Mouse (Mus musculus) inflammation-experienced regulatory T-cells, adult 6 months (primary cell): ENCODE results near the gene Rack1. TPM values are rescaled to one million over a fixed set of nuclear protein-coding genes. Genes with fewer than 3 reads are reported as not detected.
"Not testable (repeated sequence)": the region's sequence is repeated elsewhere in the genome, so short reads cannot be mapped to it uniquely, and the experiment has no call there.

Experiments
- ATAC-seq: one replicate; pipeline ENCODE4 v1.8.0; 2017
- polyA plus RNA-seq, 3 experiments: library from polyadenylated mRNA; unstranded; fragments of 100-300 nt; shearing (Covaris generic); gene quantifications; one replicate each; pipeline ENCODE4 v1.2.1; 2017

Gene Rack1
- polyA plus RNA-seq, 3 experiments from 2014 or later = 1,163 to 1,603 (median 1,351) TPM

DNA sequence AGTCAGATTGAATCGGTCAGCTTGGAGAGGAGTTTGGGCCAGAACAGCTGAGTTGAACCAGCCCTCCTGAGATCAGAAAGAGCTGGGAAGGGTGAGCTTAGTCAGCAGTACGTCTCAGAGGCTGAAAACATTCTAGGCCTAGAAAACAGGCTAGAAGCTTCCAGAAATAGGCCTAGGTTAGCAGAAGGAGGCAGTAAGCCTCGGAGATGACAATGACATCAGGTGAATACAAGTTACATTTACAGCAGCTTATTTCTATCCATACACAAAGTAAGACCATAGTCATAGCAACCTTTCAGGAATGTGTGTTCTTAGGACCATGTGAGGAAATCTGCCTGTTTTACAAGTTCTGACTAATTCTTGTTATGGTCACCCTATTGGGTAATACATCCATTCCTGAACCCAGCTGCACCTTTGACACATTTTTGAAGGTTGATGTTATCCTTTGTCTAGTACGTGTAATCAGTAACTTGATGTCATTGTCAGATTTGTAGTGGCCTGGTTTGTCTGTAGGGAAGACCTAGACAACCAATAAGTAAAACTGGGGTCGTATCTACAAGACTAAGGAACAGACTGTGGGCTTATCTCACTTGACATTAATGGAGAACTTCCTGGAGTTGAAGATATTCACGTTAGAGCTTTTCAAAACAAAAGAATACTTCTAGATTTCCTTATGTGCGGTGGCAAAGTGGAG is 19.6 kb downstream of the Rack1 start:
- ATAC-seq = no peak

DNA sequence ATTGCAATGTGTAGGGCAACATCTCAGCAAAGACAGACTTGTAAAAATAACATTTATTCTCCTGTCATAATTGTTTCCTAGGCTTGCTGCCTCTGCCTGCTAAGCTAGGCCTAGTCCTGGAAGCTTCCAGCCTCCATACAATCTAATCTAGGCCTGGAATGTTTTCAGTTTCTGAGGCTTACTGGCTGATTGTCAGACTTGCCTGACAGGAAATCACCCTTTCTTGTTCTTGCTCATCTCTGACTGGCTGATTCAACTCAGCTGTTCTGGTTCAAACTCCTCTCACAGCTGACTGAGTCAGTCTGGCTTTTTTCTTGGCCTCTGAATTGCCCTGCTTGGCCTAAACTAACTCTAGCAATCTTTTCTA is 20.2 kb downstream of the Rack1 start:
- no peak for ATAC-seq

DNA sequence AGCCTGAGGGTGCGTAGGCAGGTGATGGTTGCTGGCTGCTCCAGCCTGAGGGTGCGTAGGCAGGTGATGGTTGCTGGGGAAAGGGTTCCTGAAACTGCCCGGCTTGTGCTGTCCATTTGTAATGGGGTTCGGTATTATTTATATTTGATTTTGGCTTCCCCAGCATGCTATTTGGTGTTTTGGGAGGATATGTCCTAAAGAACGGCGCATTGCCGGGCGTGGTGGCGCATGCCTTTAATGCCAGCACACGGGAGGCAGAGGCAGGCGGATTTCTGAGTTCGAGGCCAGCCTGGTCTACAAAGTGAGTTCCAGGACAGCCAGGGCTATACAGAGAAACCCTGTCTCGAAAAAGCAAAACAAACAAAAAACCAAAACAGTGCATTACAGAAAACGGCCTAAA is 21.2 kb downstream of the Rack1 start:
- not testable (repeated sequence) for ATAC-seq

DNA sequence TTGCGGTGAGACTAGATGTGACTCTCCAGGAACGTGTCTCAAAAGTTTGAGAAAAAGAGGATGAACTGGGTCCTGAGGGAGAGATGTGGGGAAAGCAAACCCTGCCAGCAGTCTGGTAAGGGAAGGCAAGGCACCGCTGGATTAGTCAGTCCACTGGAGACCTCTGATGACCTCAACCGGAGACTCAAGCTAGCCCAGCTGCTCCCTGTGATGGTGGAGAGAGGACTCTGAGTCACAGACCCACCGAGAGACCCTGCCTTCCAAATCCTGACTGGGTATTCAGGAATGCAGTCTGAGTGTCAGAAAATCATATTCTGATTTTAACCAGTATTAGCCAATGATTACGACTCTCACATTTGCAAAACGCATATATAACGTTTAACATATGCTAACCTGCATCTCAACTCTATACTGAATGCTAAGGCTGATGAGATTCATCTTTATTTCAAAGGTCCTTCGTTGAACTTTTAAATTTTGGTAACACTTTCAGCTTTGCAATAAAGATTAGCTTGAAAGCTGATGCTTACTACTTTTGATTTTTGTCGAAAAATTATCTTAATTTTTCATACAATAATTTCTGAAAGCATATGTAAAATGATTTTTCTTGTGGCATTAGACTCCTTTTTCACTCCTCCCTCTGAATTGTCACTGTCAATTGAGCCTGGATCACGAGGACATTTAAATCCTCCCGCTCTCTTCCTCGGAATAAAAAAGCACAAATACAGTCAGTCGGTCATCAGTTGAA is 22.8 kb downstream of the Rack1 start:
- ATAC-seq = no peak

DNA sequence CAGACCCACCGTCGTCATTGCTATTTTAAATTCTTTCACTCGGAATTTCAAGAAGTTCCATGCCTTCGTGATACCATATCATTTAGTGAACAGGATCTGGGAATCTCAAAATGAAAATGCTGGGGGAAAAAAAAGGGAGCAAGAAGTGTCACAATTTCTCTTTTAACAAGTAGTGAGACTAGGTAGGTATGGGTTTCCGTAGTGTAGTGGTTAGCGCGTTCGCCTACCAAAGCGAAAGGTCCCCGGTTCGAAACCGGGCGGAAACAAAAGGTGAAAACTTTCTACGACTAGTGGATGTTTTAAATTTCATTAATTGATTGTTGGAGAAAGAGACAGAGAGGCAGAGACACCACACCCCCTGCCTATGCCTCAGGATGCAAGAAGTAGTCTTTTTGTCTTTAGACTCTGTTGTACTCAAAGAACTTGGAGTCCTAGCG is 23.4 kb downstream of the Rack1 start:
- peak; percentile 76 for ATAC-seq

DNA sequence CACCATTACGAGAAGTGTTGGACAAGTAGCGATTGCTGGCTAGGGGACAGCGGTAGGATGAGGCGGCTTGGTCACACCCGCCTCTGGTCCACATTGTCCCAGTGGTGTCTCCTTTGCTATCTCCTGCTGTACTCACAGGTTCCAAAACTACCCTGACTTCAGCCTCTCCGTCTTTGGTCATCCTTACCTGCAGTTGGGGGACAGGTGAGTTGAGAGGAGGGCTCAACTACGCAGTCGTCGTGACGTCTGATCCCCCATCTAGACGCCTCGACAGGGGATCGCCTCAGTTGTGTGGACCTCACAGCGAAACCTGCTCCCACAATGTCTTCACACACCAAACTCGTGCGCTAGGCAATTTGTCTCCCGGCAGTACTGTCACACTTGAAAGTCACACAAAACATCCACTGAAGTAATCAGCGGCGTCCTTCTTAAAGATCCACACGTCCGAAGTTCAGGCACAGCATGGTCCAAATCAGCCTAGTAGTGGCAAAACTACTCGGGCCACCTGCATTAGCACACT is 24.2 kb downstream of the Rack1 start:
- no peak for ATAC-seq

DNA sequence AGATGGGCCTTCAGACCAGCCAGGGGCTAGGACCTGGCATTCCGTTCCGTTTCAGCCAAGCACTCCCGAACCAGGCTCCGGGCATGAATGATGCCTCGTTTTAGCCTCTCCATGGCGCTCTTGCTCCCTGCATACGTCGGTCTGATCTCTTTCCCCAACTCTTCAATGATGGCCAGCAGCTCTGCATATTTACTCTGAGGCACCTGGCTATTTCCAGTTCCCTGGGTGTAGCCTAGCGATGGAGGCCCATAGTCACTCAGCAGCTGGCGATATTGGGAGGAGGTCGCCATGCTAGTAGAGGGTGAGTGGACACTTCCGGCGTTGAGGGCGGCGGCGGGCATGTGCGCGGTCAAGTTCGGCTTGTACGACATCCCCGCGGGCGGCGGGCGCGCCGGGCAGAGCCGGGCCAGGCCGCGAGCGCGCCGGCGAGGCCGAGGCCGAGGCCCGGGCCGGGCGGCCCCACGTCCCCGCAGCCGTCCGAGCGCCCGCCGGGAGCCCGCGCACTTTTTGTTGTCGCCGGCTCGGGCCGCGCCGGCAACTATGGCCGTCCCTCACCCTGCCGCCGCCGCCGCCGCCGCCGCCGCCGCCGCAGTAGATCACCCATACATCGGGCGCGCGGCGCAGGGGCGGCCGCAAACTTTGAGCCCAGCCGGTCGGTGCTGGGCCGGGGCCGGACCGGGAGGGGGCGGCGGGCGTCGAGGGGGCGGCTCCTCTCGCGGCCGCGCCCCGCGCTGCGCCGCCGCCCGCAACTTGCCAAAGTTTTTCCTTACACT is 26.0 kb downstream of the Rack1 start, which contains the start of the genes Trim7 and Gm12184:
TSS of gene Trim7 (plus strand) at position 162 of the 773 bp plus-strand sequence.
TSS of gene Gm12184 (minus strand) at position 677 of the 773 bp plus-strand sequence.
- ATAC-seq = peak; percentile 33

DNA sequence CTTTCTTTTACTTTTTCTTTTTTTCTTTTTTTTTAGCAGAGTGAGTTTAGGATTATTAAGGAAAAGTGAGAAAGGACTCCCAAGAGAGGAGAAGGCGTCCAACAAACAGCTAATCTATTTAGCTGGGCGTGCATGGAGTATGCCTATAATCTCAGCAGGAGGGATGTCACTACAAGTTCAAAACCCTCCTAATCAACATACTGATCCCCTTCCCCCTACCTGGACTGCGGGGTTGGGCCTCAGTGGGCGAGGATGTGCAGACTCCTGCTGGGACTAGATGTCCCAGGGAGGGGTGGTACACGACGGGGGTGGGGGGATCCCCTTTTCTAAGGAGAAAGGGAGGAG is 26.6 kb downstream of the Rack1 start:
- no peak for ATAC-seq

GRCm38 (mm10) chr11:48827926-48828325 is 27.8 kb downstream of the Rack1 start:
- no peak for ATAC-seq

GRCm38 (mm10) chr11:48830279-48830678 is 30.1 kb downstream of the Rack1 start:
- no peak for ATAC-seq

- no peak for ATAC-seq
These were observed 31.1 kb downstream of the Rack1 start for GRCm38 (mm10) chr11:48831273-48831672.

DNA sequence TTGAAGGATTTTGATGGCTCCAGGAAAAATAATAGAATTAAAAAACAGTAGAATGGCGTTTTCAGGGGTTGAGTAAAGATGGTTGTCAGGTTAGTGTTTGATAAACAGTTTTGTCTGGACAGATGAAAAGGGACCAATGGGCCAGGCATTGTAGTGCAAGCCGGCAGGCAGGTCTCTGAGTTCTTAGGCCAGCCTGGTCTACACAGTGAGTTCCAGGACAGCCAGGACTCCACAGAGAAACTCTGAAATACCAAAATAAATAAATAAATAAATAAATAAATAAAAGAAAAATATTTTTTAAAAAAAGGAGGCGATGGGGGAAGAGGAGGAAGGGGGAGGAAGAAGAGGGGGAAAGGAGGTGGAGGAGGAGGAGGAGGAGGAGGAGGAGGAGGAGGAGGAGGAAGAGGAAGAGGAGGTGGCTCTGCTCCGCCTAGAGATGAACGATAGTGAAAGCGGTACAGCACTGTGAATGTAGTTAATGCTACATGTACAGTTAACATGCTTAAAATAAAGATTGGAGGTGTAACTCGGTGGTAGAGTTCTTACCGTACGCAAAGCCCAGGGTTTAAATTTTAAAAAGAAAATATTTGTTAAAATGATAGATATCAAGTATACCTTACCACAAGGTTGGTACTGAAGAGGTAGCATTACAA is 33.1 kb downstream of the Rack1 start:
- peak; percentile 22 for ATAC-seq

GRCm38 (mm10) chr11:48833731-48834639 is 33.9 kb downstream of the Rack1 start:
- ATAC-seq = peak; percentile 64

GRCm38 (mm10) chr11:48835923-48836322 is 35.8 kb downstream of the Rack1 start:
- ATAC-seq = no peak

DNA sequence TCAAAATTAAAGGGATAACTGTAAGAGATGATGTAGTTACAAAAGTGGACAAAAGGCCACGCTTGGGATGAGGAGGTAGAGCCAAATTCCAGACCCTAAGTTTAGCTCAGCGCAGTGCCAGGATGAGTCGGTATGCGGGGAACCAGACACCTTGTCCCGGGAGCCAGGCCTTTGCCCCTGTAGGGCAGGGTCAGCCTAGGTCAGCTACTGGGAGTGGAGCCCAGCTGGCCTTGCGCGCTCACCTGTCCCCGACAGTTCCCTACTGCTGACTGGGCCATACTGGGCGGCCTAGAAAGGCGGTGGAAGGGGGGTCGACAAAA is 36.8 kb downstream of the Rack1 start:
- no peak for ATAC-seq

GRCm38 (mm10) chr11:48837310-48838180 is 37.4 kb downstream of the Rack1 start:
- ATAC-seq = peak; percentile 37

DNA sequence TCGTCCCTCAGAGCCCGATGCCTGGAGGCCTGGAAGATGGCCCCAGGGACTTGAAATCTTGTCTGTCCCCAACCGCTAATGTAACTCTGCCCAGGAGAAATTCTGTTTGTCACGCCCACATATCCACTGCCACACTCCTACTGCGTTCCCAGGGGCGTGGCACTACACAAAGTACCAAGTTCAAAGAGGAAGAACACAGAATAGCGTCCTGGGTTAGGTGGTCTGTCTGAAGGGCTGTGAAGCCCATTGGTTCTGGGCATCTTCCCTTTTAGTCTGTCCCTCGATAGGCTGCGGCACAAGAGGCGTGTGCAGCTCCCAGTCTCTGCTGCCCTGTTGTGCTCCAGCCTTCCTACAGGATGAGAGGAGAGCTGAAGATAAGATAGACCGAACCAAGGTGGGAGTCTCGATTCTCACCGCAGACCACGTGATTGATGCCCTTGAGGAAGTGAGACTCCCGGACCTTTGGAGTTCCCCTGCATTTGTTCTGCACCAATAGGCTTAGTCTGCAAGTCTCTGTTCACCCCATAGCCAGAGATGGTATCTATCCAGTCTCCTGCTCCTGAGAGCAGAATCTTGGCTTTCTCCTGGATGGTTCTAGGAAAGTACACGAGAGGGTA is 38.2 kb downstream of the Rack1 start:
- peak; percentile 20 for ATAC-seq

DNA sequence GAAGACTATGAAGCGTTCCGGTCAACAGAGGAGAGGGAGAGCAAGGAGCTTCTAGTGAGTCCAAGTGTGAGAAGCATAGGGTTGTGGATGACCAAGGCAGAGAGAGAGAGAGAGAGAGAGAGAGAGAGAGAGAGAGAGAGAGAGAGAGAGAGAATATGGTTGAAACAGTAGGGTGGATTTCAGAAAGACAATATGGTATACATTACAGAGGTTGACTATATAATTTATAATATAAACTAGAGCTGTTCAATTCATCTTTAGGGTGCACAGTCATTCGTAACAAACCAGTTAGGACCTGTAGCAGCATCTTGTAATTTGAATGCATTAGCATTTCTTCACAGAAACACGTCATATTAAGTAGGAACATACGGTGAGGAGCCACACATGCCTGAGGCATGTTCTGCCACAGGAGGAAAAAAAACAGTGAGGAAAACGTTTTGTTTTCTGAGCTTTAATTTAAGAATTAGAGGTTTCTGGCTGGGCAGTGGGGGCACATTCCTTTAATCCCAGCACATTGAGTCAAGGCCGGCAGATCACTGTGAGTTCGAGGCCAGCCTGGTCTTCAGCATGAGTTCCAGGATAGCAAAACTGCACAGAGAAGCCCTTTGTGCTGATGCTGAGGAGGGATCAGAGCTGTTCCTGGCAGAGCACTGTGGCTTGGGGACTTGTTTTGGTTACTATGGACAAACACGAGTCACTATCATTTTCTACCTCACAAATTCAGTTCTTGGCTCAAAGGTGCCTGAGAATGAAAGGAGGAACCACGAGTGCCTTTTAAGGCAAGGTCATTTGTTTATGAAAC is 38.9 kb downstream of the Rack1 start:
- no peak for ATAC-seq

DNA sequence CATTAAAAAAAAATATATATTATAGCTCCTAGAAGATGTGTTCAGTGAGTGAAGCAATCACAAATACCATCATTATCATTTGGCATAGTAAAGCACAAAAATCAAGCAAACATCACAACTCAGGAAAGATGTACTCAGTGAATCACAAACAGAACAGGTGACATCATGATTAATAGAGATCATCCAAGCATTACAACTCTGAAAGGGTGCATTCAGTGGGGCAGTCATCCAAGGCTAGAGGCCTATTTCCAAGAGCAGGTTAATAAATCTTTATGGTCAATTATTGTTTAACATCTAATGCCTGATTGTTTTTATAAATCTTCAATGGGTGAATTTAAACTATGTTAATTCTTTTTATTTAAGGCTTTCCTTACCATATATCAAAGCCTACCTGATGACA is 40.7 kb downstream of the Rack1 start:
- no peak for ATAC-seq
